ENCODE assay signal across 14 mouse cellular contexts in the genomic region with DNA sequence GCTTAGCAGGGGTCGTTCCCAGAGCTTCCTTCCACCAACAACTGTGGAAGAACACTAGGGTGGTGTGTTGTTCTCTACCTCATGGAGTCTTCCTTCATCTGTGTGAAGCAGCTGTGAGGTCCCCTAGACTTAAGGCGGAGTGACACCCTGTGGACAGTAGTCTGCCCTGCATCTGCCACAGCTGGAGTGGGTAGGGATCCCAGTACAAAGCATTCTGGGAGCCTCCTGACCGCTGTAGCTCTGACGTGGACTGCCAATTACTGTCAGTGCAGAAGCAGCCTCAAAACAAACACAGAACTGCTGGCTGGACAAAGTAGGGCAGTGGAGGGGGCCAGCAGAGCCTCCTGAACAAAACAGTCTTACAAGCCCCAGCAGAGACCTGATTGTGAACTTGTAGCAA. TPM values are rescaled to one million over a fixed set of nuclear protein-coding genes. Genes with fewer than 3 reads are reported as not detected.
DNase-seq lines count a peak whose midpoint lies in the region; ATAC-seq and TF ChIP-seq lines count a peak whose summit lies in the region.
"Had no signal": no experiment of that assay in that cellular context is flagged by ENCODE, and none has a peak within 500 bp of the region (broad histone marks: within the 10 kb centered on the region; RNA-seq: fewer than 3 reads in every experiment).

No protein-coding gene starts in this region.

- TF ChIP-seq CTCF in forebrain, postnatal 0 days (IDR thresholded peaks at IDR 0.05; ENCODE audit: low read depth): peak; percentile 22; the same call in 1 of the 2 replicates

- no peaks in the 10 kb centered on the region for H3K9me3 ChIP-seq in forebrain, postnatal 0 days (ENCODE audit: low read length)
- no peaks in the 10 kb centered on the region for H3K9me3 ChIP-seq in forebrain, embryonic 16.5 days (ENCODE audit: control insufficient read depth, low read length)
- no peaks in the 10 kb centered on the region for H3K9me3 ChIP-seq in lung, embryonic 15.5 days
- H3K9me3 ChIP-seq: midbrain, embryonic 15.5 days; neural tube, embryonic 15.5 days had no signal

- no peaks in the 10 kb centered on the region for H3K27me3 ChIP-seq in forebrain, postnatal 0 days (ENCODE audit: insufficient read depth, low read length)
- no peaks in the 10 kb centered on the region for H3K27me3 ChIP-seq in forebrain, embryonic 16.5 days (replicated peaks; ENCODE audit: control insufficient read depth, insufficient read depth, low read length)
- H3K27me3 ChIP-seq in lung, embryonic 15.5 days: no peaks in the 10 kb centered on the region
- H3K27me3 ChIP-seq: midbrain, embryonic 15.5 days had no signal

- H3K9ac ChIP-seq in forebrain, postnatal 0 days: no peak overlapping the region
- no peak overlapping the region for H3K9ac ChIP-seq in forebrain, embryonic 16.5 days (replicated peaks; ENCODE audit: low read depth, low read length)
- no peak overlapping the region for H3K9ac ChIP-seq in lung, embryonic 15.5 days
- H3K9ac ChIP-seq: midbrain, embryonic 15.5 days; neural tube, embryonic 15.5 days had no signal

- no peaks in the 10 kb centered on the region for H3K36me3 ChIP-seq in forebrain, postnatal 0 days (ENCODE audit: insufficient read depth)
- H3K36me3 ChIP-seq in forebrain, embryonic 16.5 days (ENCODE audit: control insufficient read depth, insufficient read depth): no peaks in the 10 kb centered on the region
- no peaks in the 10 kb centered on the region for H3K36me3 ChIP-seq in lung, embryonic 15.5 days
- H3K36me3 ChIP-seq: midbrain, embryonic 15.5 days; neural tube, embryonic 15.5 days had no signal

- 52% methylated on average over 4 of the region's 4 CpGs for WGBS in forebrain, postnatal 0 days
- WGBS in forebrain, embryonic 16.5 days: 69% methylated on average over 4 of the region's 4 CpGs
- 35% methylated on average over 4 of the region's 4 CpGs for WGBS in lung, embryonic 15.5 days

- ATAC-seq in forebrain, postnatal 0 days: peak; percentile 38; the same call in 1 of the 2 replicates
- no peak for ATAC-seq in forebrain, embryonic 16.5 days
- ATAC-seq in lung, embryonic 15.5 days (ENCODE audit: borderline replicate concordance, extremely low read depth, low FRiP score, low TSS enrichment): peak; percentile 25; the same call in 1 of the 2 replicates
- ATAC-seq: midbrain, embryonic 15.5 days had no signal

- H3K4me1 ChIP-seq in forebrain, postnatal 0 days (ENCODE audit: insufficient read depth): no peaks in the 10 kb centered on the region
- no peaks in the 10 kb centered on the region for H3K4me1 ChIP-seq in forebrain, embryonic 16.5 days (replicated peaks; ENCODE audit: control insufficient read depth, insufficient read depth, low read length)
- peaks cover 10% of the 10 kb centered on the region for H3K4me1 ChIP-seq in lung, embryonic 15.5 days
- H3K4me1 ChIP-seq: midbrain, embryonic 15.5 days; neural tube, embryonic 15.5 days had no signal

- H3K4me2 ChIP-seq in forebrain, postnatal 0 days (ENCODE audit: low read depth): no peak overlapping the region
- no peak overlapping the region for H3K4me2 ChIP-seq in forebrain, embryonic 16.5 days (ENCODE audit: low read length)
- H3K4me2 ChIP-seq in lung, embryonic 15.5 days: no peak overlapping the region
- H3K4me2 ChIP-seq: midbrain, embryonic 15.5 days; neural tube, embryonic 15.5 days had no signal

- DNase-seq in forebrain, postnatal 0 days: no peak
- peak; percentile 27 to 41 for DNase-seq in kidney, postnatal 4 days
- no peak for DNase-seq in kidney, postnatal 10 days
- DNase-seq in 3T3-L1 (ENCODE audit: low read depth, low spot score): peak; percentile 15
- DNase-seq in urinary bladder, postnatal 10 days (ENCODE audit: low spot score): no peak
- DNase-seq in cerebellum, postnatal 10 days: no peak
- DNase-seq: cerebellum, adult 9-10 months; gastrocnemius, adult 2 months; thymus, postnatal 14 days had no signal

- no peak overlapping the region for H3K27ac ChIP-seq in forebrain, postnatal 0 days (ENCODE audit: low read depth, low read length)
- H3K27ac ChIP-seq in forebrain, embryonic 16.5 days (ENCODE audit: low read length): no peak overlapping the region
- no peak overlapping the region for H3K27ac ChIP-seq in lung, embryonic 15.5 days
- H3K27ac ChIP-seq: gastrocnemius, adult 2 months; macrophage; midbrain, embryonic 15.5 days; neural tube, embryonic 15.5 days had no signal

- no peak overlapping the region for H3K4me3 ChIP-seq in forebrain, postnatal 0 days (ENCODE audit: low read depth, low read length)
- H3K4me3 ChIP-seq in forebrain, embryonic 16.5 days (replicated peaks; ENCODE audit: low read length): no peak overlapping the region
- no peak overlapping the region for H3K4me3 ChIP-seq in lung, embryonic 15.5 days
- H3K4me3 ChIP-seq: gastrocnemius, adult 2 months; midbrain, embryonic 15.5 days; neural tube, embryonic 15.5 days had no signal

RNA-seq across cellular contexts. Expression of a gene that starts 5.4 kb away (rescaled TPM):
- total RNA-seq in forebrain, postnatal 0 days (2014; rRNA removed): 2.9 and 3.9 TPM in 2 replicates
- polyA plus RNA-seq in forebrain, postnatal 0 days (2015; fragmentation: Nextera tagmentation; extraction: Ambion mirVana): 0.52 and 1.3 TPM in 2 replicates
- polyA plus RNA-seq in forebrain, embryonic 16.5 days (2015; fragmentation: Nextera tagmentation; extraction: Ambion mirVana): 0.37 and 0.75 TPM in 2 replicates
- 1.7 and 3.4 TPM in 2 replicates for polyA plus RNA-seq in lung, embryonic 15.5 days (2015; fragmentation: Nextera tagmentation; extraction: Ambion mirVana)
- total RNA-seq: gastrocnemius, adult 2 months had no signal
- polyA plus RNA-seq: macrophage had no signal

RNA-seq across cellular contexts. Expression of a gene that starts 45.0 kb away (rescaled TPM):
- total RNA-seq in forebrain, postnatal 0 days (2014; rRNA removed): 50.4 and 55.1 TPM in 2 replicates
- polyA plus RNA-seq in forebrain, postnatal 0 days (2015; fragmentation: Nextera tagmentation; extraction: Ambion mirVana): 5.0 and 6.2 TPM in 2 replicates
- 17.3 and 21.2 TPM in 2 replicates for polyA plus RNA-seq in forebrain, embryonic 16.5 days (2015; fragmentation: Nextera tagmentation; extraction: Ambion mirVana)
- polyA plus RNA-seq in lung, embryonic 15.5 days (2015; fragmentation: Nextera tagmentation; extraction: Ambion mirVana): 3.0 and 3.2 TPM in 2 replicates
- polyA plus RNA-seq: macrophage had no signal

Comparison
In these comparisons a context has a peak if more than half of its experiments do, and no peak if none do; other contexts are left out.
1. DNase-seq: peak in kidney, postnatal 4 days (2 of 2) and 3T3-L1 (single experiment); none in forebrain, postnatal 0 days (single experiment), kidney, postnatal 10 days (single experiment), urinary bladder, postnatal 10 days (single experiment) and cerebellum, postnatal 10 days (0 of 2).